In the genomic region with DNA sequence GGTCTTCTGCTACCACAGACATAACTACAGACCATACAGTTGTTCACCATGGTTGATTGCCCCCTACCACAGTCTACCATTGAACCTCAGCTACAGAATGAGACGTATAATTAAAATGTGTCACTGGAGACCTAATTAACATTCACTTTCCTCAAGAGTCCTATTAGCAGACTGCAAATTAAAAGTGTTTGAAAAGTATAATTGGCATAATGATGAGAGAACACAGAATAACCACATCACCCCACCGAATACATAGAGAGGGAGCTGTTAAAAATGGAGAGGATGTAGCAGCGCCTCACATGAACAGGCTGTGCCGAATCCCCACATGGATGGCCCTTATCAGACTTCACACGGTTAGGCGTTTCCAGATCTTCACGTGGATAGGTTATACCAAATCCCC, we compare ENCODE assay signal across 21 mouse cellular contexts. TPM values are rescaled to one million over a fixed set of nuclear protein-coding genes. Genes with fewer than 3 reads are reported as not detected.
DNase-seq lines count a peak whose midpoint lies in the region; ATAC-seq and TF ChIP-seq lines count a peak whose summit lies in the region.
"Had no signal": no experiment of that assay in that cellular context is flagged by ENCODE, and none has a peak within 500 bp of the region (broad histone marks: within the 10 kb centered on the region; RNA-seq: fewer than 3 reads in every experiment).

No protein-coding gene starts in this region.

- no peak for TF ChIP-seq CTCF in brain, embryonic 14.5 days (IDR thresholded peaks at IDR 0.05; ENCODE audit: borderline replicate concordance, extremely low read depth, insufficient read depth, insufficient read length)
- TF ChIP-seq CTCF in forebrain, postnatal 0 days (IDR thresholded peaks at IDR 0.05; ENCODE audit: low read depth), result no peak

- H3K36me3 ChIP-seq in hindbrain, embryonic 16.5 days (ENCODE audit: control insufficient read depth, insufficient read depth, low read length), result no peaks in the 10 kb centered on the region
- no peaks in the 10 kb centered on the region for H3K36me3 ChIP-seq in hindbrain, embryonic 12.5 days
- H3K36me3 ChIP-seq in forebrain, postnatal 0 days (ENCODE audit: insufficient read depth), result no peaks in the 10 kb centered on the region
- H3K36me3 ChIP-seq: kidney, embryonic 15.5 days; stomach, embryonic 15.5 days had no signal

- no peak overlapping the region for H3K4me3 ChIP-seq in hindbrain, embryonic 16.5 days (ENCODE audit: low read length)
- H3K4me3 ChIP-seq in hindbrain, embryonic 12.5 days, result no peak overlapping the region
- no peak overlapping the region for H3K4me3 ChIP-seq in forebrain, postnatal 0 days (ENCODE audit: low read depth, low read length)
- H3K4me3 ChIP-seq: kidney, embryonic 15.5 days; left cerebral cortex, adult 2 months; stomach, embryonic 15.5 days had no signal

- H3K9me3 ChIP-seq in hindbrain, embryonic 16.5 days (ENCODE audit: control insufficient read depth, low read length), result no peaks in the 10 kb centered on the region
- no peaks in the 10 kb centered on the region; the same call in 1 of the 2 replicates for H3K9me3 ChIP-seq in hindbrain, embryonic 12.5 days (replicated peaks)
- H3K9me3 ChIP-seq in forebrain, postnatal 0 days (ENCODE audit: low read length), result no peaks in the 10 kb centered on the region
- H3K9me3 ChIP-seq: kidney, embryonic 15.5 days; stomach, embryonic 15.5 days had no signal

- H3K27me3 ChIP-seq in hindbrain, embryonic 16.5 days (replicated peaks; ENCODE audit: control insufficient read depth, insufficient read depth, low read length), result no peaks in the 10 kb centered on the region
- no peaks in the 10 kb centered on the region for H3K27me3 ChIP-seq in hindbrain, embryonic 12.5 days
- H3K27me3 ChIP-seq in forebrain, postnatal 0 days (ENCODE audit: insufficient read depth, low read length), result no peaks in the 10 kb centered on the region
- H3K27me3 ChIP-seq: kidney, embryonic 15.5 days; stomach, embryonic 15.5 days had no signal

- no peak overlapping the region for H3K27ac ChIP-seq in hindbrain, embryonic 16.5 days (ENCODE audit: low read depth, low read length)
- H3K27ac ChIP-seq in hindbrain, embryonic 12.5 days, result no peak overlapping the region
- 0 out of 2 replicates have a peak overlapping the region, but pooled peaks have one; percentile 60 for H3K27ac ChIP-seq in forebrain, postnatal 0 days (ENCODE audit: low read depth, low read length)
- H3K27ac ChIP-seq: kidney, embryonic 15.5 days; left cerebral cortex, adult 2 months; liver, embryonic 14.5 days; stomach, embryonic 15.5 days had no signal

- peak; percentile 82 for DNase-seq in brain, embryonic 14.5 days (ENCODE audit: low read depth)
- DNase-seq in brain, embryonic 18.5 days (ENCODE audit: low read depth, low spot score), result peak; percentile 12
- no peak for DNase-seq in forebrain, postnatal 0 days
- no peak for DNase-seq in adrenal gland, adult (ENCODE audit: inconsistent age in 2 of 2, low spot score in 1 of 2)
- DNase-seq: adrenal gland, adult 8-10 months; cerebellum, adult 8-10 months; gastrocnemius, postnatal 25 days; kidney, adult 11 months; kidney, postnatal 36 days; layer of hippocampus, adult 9-11 months; lung, embryonic 14.5 days; right cerebral cortex, adult 18-20 months; right cerebral cortex, postnatal 4 days; thymus, postnatal 4 days had no signal

- no peaks in the 10 kb centered on the region for H3K4me1 ChIP-seq in hindbrain, embryonic 16.5 days (ENCODE audit: control insufficient read depth, insufficient read depth, low read depth, low read length)
- H3K4me1 ChIP-seq in hindbrain, embryonic 12.5 days, result no peaks in the 10 kb centered on the region; the same call in 1 of the 2 replicates
- peaks cover 9% of the 10 kb centered on the region; the same call in 1 of the 2 replicates for H3K4me1 ChIP-seq in forebrain, postnatal 0 days (ENCODE audit: insufficient read depth)

- no peak for TF ChIP-seq POLR2A in brain, embryonic 14.5 days (IDR thresholded peaks at IDR 0.05; ENCODE audit: borderline replicate concordance, extremely low read depth, insufficient read depth, insufficient read length, poor library complexity, severe bottlenecking)

- no peak overlapping the region for H3K9ac ChIP-seq in hindbrain, embryonic 16.5 days (ENCODE audit: low read depth, low read length)
- H3K9ac ChIP-seq in hindbrain, embryonic 12.5 days, result no peak overlapping the region
- no peak overlapping the region for H3K9ac ChIP-seq in forebrain, postnatal 0 days
- H3K9ac ChIP-seq: kidney, embryonic 15.5 days; liver, embryonic 14.5 days; lung, embryonic 14.5 days; stomach, embryonic 15.5 days had no signal

- peak; percentile 58; the same call in 1 of the 2 replicates for ATAC-seq in hindbrain, embryonic 16.5 days
- no peak for ATAC-seq in hindbrain, embryonic 12.5 days (ENCODE audit: low FRiP score)
- ATAC-seq in forebrain, postnatal 0 days, result peak; percentile 84
- ATAC-seq in erythroid progenitor cell, adult 5-6 weeks (replicated peaks; ENCODE audit: low FRiP score, poor library complexity, severe bottlenecking), result no peak

- no peak overlapping the region for H3K4me2 ChIP-seq in hindbrain, embryonic 16.5 days (ENCODE audit: low read length)
- no peak overlapping the region for H3K4me2 ChIP-seq in hindbrain, embryonic 12.5 days (replicated peaks)
- H3K4me2 ChIP-seq in forebrain, postnatal 0 days (ENCODE audit: low read depth), result no peak overlapping the region
- H3K4me2 ChIP-seq: kidney, embryonic 15.5 days; lung, embryonic 14.5 days; stomach, embryonic 15.5 days had no signal

- 67% methylated on average over 7 of the region's 7 CpGs for WGBS in hindbrain, embryonic 16.5 days
- 82% methylated on average over 7 of the region's 7 CpGs for WGBS in hindbrain, embryonic 12.5 days
- 25% methylated on average over 7 of the region's 7 CpGs for WGBS in forebrain, postnatal 0 days

RNA-seq across cellular contexts. Expression of a gene that starts 35.4 kb away (rescaled TPM):
- 154 and 159 TPM in 2 replicates for polyA plus RNA-seq in hindbrain, embryonic 16.5 days (2015; fragmentation: Nextera tagmentation; extraction: Ambion mirVana)
- polyA plus RNA-seq in hindbrain, embryonic 12.5 days (2016; fragmentation: Nextera tagmentation; extraction: Ambion mirVana), result 191 and 198 TPM in 2 replicates
- 68.0 and 75.4 TPM in 2 replicates for polyA plus RNA-seq in brain, embryonic 14.5 days (2012; rRNA removed)
- 126 and 132 TPM in 2 replicates for total RNA-seq in forebrain, postnatal 0 days (2014; rRNA removed)
- polyA plus RNA-seq in forebrain, postnatal 0 days (2015; fragmentation: Nextera tagmentation; extraction: Ambion mirVana), result 190 and 204 TPM in 2 replicates
- 59.1 and 90.1 TPM in 2 replicates for total RNA-seq in erythroid progenitor cell, adult 5-6 weeks (2015; ENCODE audit: low replicate concordance)
- total RNA-seq in erythroid progenitor cell, adult 5-6 weeks (2017; ENCODE audit: low replicate concordance), result 139 and 149 TPM in 2 replicates

RNA-seq across cellular contexts. Expression of a gene that starts 44.8 kb away (rescaled TPM):
- polyA plus RNA-seq in hindbrain, embryonic 16.5 days (2015; fragmentation: Nextera tagmentation; extraction: Ambion mirVana), result 31.5 and 33.7 TPM in 2 replicates
- polyA plus RNA-seq in hindbrain, embryonic 12.5 days (2016; fragmentation: Nextera tagmentation; extraction: Ambion mirVana), result 11.9 and 13.6 TPM in 2 replicates
- 5.7 and 8.0 TPM in 2 replicates for polyA plus RNA-seq in brain, embryonic 14.5 days (2012; rRNA removed)
- total RNA-seq in forebrain, postnatal 0 days (2014; rRNA removed), result 23.5 and 26.0 TPM in 2 replicates
- polyA plus RNA-seq in forebrain, postnatal 0 days (2015; fragmentation: Nextera tagmentation; extraction: Ambion mirVana), result 16.4 and 23.7 TPM in 2 replicates
- 4.2 and 9.7 TPM in 2 replicates for total RNA-seq in erythroid progenitor cell, adult 5-6 weeks (2015; ENCODE audit: low replicate concordance)
- total RNA-seq in erythroid progenitor cell, adult 5-6 weeks (2017; ENCODE audit: low replicate concordance), result 3.0 and 3.1 TPM in 2 replicates

RNA-seq across cellular contexts. Expression of a gene that starts 54.9 kb away (rescaled TPM):
- 13.7 and 14.3 TPM in 2 replicates for polyA plus RNA-seq in hindbrain, embryonic 16.5 days (2015; fragmentation: Nextera tagmentation; extraction: Ambion mirVana)
- polyA plus RNA-seq in hindbrain, embryonic 12.5 days (2016; fragmentation: Nextera tagmentation; extraction: Ambion mirVana), result 39.6 and 39.9 TPM in 2 replicates
- polyA plus RNA-seq in brain, embryonic 14.5 days (2012; rRNA removed), result 6.0 and 6.4 TPM in 2 replicates
- total RNA-seq in forebrain, postnatal 0 days (2014; rRNA removed), result 5.0 and 9.1 TPM in 2 replicates
- polyA plus RNA-seq in forebrain, postnatal 0 days (2015; fragmentation: Nextera tagmentation; extraction: Ambion mirVana), result 10.6 and 11.0 TPM in 2 replicates
- 6.1 and 16.3 TPM in 2 replicates for total RNA-seq in erythroid progenitor cell, adult 5-6 weeks (2015; ENCODE audit: low replicate concordance)
- 14.5 and 16.9 TPM in 2 replicates for total RNA-seq in erythroid progenitor cell, adult 5-6 weeks (2017; ENCODE audit: low replicate concordance)

Comparison
In these comparisons a context has a peak if more than half of its experiments do, and no peak if none do; other contexts are left out.
1. ATAC-seq: peak in hindbrain, embryonic 16.5 days (single experiment) and forebrain, postnatal 0 days (single experiment); none in hindbrain, embryonic 12.5 days (single experiment) and erythroid progenitor cell, adult 5-6 weeks (single experiment).
2. DNase-seq: peak in brain, embryonic 14.5 days (single experiment) and brain, embryonic 18.5 days (single experiment); none in forebrain, postnatal 0 days (single experiment) and adrenal gland, adult (0 of 2).